In genomic region chr11:96604751-96605450, GRCm38 (mm10) we compare ENCODE assay signal across 13 mouse cellular contexts.
DNase-seq lines count a peak whose midpoint lies in the region; ATAC-seq lines count a peak whose summit lies in the region.
"Had no signal": no experiment of that assay in that cellular context is flagged by ENCODE, and none has a peak within 500 bp of the region (broad histone marks: within the 10 kb centered on the region; RNA-seq: fewer than 3 reads in every experiment).

No protein-coding gene starts in this region.

- H3K27me3 ChIP-seq in heart, embryonic 13.5 days (replicated peaks), result peaks cover 33% of the 10 kb centered on the region
- no peaks in the 10 kb centered on the region for H3K27me3 ChIP-seq in lung, embryonic 16.5 days (ENCODE audit: control insufficient read depth, insufficient read depth, low read depth, low read length)
- peaks cover 10% of the 10 kb centered on the region for H3K27me3 ChIP-seq in heart, embryonic 15.5 days

- 17% methylated on average over 7 of the region's 7 CpGs for WGBS in heart, embryonic 13.5 days
- 32% methylated on average over 7 of the region's 7 CpGs for WGBS in lung, embryonic 16.5 days
- WGBS in heart, embryonic 15.5 days, result 28% methylated on average over 7 of the region's 7 CpGs

- ATAC-seq in heart, embryonic 13.5 days (ENCODE audit: extremely low read depth, insufficient number of reproducible peaks, low FRiP score, low TSS enrichment), result no peak
- ATAC-seq in lung, embryonic 16.5 days (ENCODE audit: low read depth), result peak; percentile 62
- ATAC-seq in heart, embryonic 15.5 days (replicated peaks; ENCODE audit: insufficient number of reproducible peaks, insufficient read depth, low FRiP score, low read depth), result no peak
- ATAC-seq: hindbrain, postnatal 0 days; liver, embryonic 12.5 days had no signal

- H3K4me3 ChIP-seq in heart, embryonic 13.5 days, result no peak overlapping the region
- H3K4me3 ChIP-seq in lung, embryonic 16.5 days (ENCODE audit: low read length), result no peak overlapping the region
- no peak overlapping the region for H3K4me3 ChIP-seq in heart, embryonic 15.5 days
- H3K4me3 ChIP-seq: embryonic facial prominence, embryonic 15.5 days; liver, embryonic 12.5 days had no signal

- peak overlapping the region; percentile 70 for H3K27ac ChIP-seq in heart, embryonic 13.5 days (replicated peaks)
- peak overlapping the region; percentile 83 for H3K27ac ChIP-seq in lung, embryonic 16.5 days (ENCODE audit: low read length)
- peak overlapping the region; percentile 58 for H3K27ac ChIP-seq in heart, embryonic 15.5 days
- H3K27ac ChIP-seq: embryonic facial prominence, embryonic 15.5 days; hindbrain, postnatal 0 days had no signal

- H3K4me2 ChIP-seq in heart, embryonic 13.5 days, result peak overlapping the region; percentile 22; the same call in 1 of the 2 replicates
- 0 out of 2 replicates have a peak overlapping the region, but pooled peaks have one; percentile 20 for H3K4me2 ChIP-seq in lung, embryonic 16.5 days (ENCODE audit: low read depth, low read length)
- no peak overlapping the region for H3K4me2 ChIP-seq in heart, embryonic 15.5 days
- H3K4me2 ChIP-seq: embryonic facial prominence, embryonic 15.5 days; liver, embryonic 12.5 days had no signal

- H3K4me1 ChIP-seq in heart, embryonic 13.5 days, result peaks cover 30% of the 10 kb centered on the region
- peaks cover 14% of the 10 kb centered on the region for H3K4me1 ChIP-seq in lung, embryonic 16.5 days (replicated peaks; ENCODE audit: control insufficient read depth, insufficient read depth, low read length)
- peaks cover 15% of the 10 kb centered on the region for H3K4me1 ChIP-seq in heart, embryonic 15.5 days (replicated peaks)
- H3K4me1 ChIP-seq: embryonic facial prominence, embryonic 15.5 days; liver, embryonic 12.5 days had no signal

- H3K36me3 ChIP-seq in heart, embryonic 13.5 days, result no peaks in the 10 kb centered on the region
- H3K36me3 ChIP-seq in lung, embryonic 16.5 days (ENCODE audit: control insufficient read depth, insufficient read depth, low read length), result no peaks in the 10 kb centered on the region
- no peaks in the 10 kb centered on the region for H3K36me3 ChIP-seq in heart, embryonic 15.5 days
- H3K36me3 ChIP-seq: embryonic facial prominence, embryonic 15.5 days; liver, embryonic 12.5 days had no signal

- H3K9me3 ChIP-seq in heart, embryonic 13.5 days, result no peaks in the 10 kb centered on the region
- no peaks in the 10 kb centered on the region for H3K9me3 ChIP-seq in lung, embryonic 16.5 days (ENCODE audit: control insufficient read depth, low read length)
- H3K9me3 ChIP-seq in heart, embryonic 15.5 days (replicated peaks), result no peaks in the 10 kb centered on the region
- H3K9me3 ChIP-seq: embryonic facial prominence, embryonic 15.5 days; liver, embryonic 12.5 days had no signal

- H3K9ac ChIP-seq in heart, embryonic 13.5 days, result no peak overlapping the region
- H3K9ac ChIP-seq in lung, embryonic 16.5 days (ENCODE audit: low read length), result no peak overlapping the region
- no peak overlapping the region for H3K9ac ChIP-seq in heart, embryonic 15.5 days
- H3K9ac ChIP-seq: embryonic facial prominence, embryonic 15.5 days; liver, embryonic 12.5 days had no signal

- no peak for DNase-seq in heart, adult 8-10 months (ENCODE audit: low spot score)
- no peak for DNase-seq in lung, postnatal 14 days
- DNase-seq in yolk sac, embryonic 10.5 days (ENCODE audit: low spot score), result peak; percentile 58
- no peak for DNase-seq in adrenal gland, postnatal 10 days
- DNase-seq: cerebellum, postnatal 25 days; layer of hippocampus, adult 9-11 months; thymus, postnatal 25 days had no signal
